Mouse (Mus musculus) thymus, adult 2 months (tissue): ENCODE measurements around the gene Tmem217.

Experiments
- CTCF ChIP-seq: fragments of 200-500 bp; IDR thresholded peaks from 2 replicates; pipeline ENCODE4 v1.5.1; 2012; ENCODE audit warnings: mild to moderate bottlenecking, control low read depth, low read length, moderate library complexity, borderline replicate concordance; ENCODE audit not compliant: control insufficient read depth, poor library complexity, insufficient read depth; ENCODE audit errors: extremely low read depth
- POLR2A ChIP-seq: fragments of 200-500 bp; IDR thresholded peaks from 2 replicates; pipeline ENCODE4 v1.6.1; 2012; ENCODE audit warnings: mild to moderate bottlenecking, low read length, control low read depth, moderate library complexity; ENCODE audit not compliant: control insufficient read depth, poor library complexity, insufficient read depth; ENCODE audit errors: extremely low read depth

DNA sequence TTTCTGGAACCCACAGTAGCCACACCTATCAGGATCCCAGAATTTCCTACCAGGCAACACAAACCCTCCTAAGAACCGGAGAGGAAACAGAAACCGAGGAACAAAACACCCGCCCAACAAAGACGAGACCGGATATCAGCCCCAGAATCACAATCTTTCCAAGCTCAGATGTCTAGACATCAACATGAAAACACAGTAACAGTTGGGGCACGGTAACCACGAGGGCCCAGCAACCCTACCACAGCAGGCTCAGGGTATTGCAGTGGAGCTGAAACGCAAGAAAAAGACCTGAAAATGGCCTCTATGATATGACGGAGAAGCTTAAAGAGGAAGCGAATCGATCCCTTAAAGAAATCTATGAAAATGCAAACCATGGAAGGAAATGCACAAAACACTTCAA is 18.3 kb downstream of the Tmem217 start:
- TF ChIP-seq CTCF = no peak
- no peak for TF ChIP-seq POLR2A
